In genomic region chr2:178089586-178089985, GRCm38 (mm10) we compare ENCODE assay signal across 24 mouse cellular contexts. TPM values are rescaled to one million over a fixed set of nuclear protein-coding genes. Genes with fewer than 3 reads are reported as not detected.
"Had no signal": no experiment of that assay in that cellular context is flagged by ENCODE, and none has a peak within 500 bp of the region (broad histone marks: within the 10 kb centered on the region; RNA-seq: fewer than 3 reads in every experiment).

No protein-coding gene starts in this region.

- H3K27ac ChIP-seq: embryonic facial prominence, embryonic 10.5 days; embryonic facial prominence, embryonic 12.5 days; embryonic facial prominence, embryonic 13.5 days; embryonic facial prominence, embryonic 15.5 days; forebrain, embryonic 10.5 days; forebrain, embryonic 12.5 days; forebrain, embryonic 13.5 days; forebrain, embryonic 15.5 days; gastrocnemius, adult 2 months; heart, adult 2 months; heart, embryonic 10.5 days had no signal

- DNase-seq: cerebellum, adult 9-11 months; cerebellum, postnatal 10 days; cerebellum, postnatal 14 days; cerebellum, postnatal 25 days; cerebellum, postnatal 36 days; embryo, embryonic 11 days; forebrain, postnatal 0 days; gastrocnemius, adult 2 months; gastrocnemius, postnatal 10 days; gastrocnemius, postnatal 14 days; gastrocnemius, postnatal 25 days; gastrocnemius, postnatal 36 days; heart, adult 18-20 months; heart, adult 2 months had no signal

- H3K27me3 ChIP-seq: embryonic facial prominence, embryonic 12.5 days; embryonic facial prominence, embryonic 13.5 days; embryonic facial prominence, embryonic 15.5 days; forebrain, embryonic 12.5 days; forebrain, embryonic 13.5 days; forebrain, embryonic 15.5 days had no signal

- H3K9me3 ChIP-seq: embryonic facial prominence, embryonic 10.5 days; embryonic facial prominence, embryonic 12.5 days; embryonic facial prominence, embryonic 13.5 days; embryonic facial prominence, embryonic 15.5 days; forebrain, embryonic 10.5 days; forebrain, embryonic 12.5 days; forebrain, embryonic 13.5 days; forebrain, embryonic 15.5 days; heart, embryonic 10.5 days had no signal

- H3K4me3 ChIP-seq: embryonic facial prominence, embryonic 10.5 days; embryonic facial prominence, embryonic 12.5 days; embryonic facial prominence, embryonic 13.5 days; embryonic facial prominence, embryonic 15.5 days; erythroblast, embryonic 14.5 days; forebrain, embryonic 10.5 days; forebrain, embryonic 12.5 days; forebrain, embryonic 13.5 days; forebrain, embryonic 15.5 days; gastrocnemius, adult 2 months; heart, adult 2 months; heart, embryonic 10.5 days had no signal

- H3K36me3 ChIP-seq: embryonic facial prominence, embryonic 10.5 days; embryonic facial prominence, embryonic 12.5 days; embryonic facial prominence, embryonic 13.5 days; embryonic facial prominence, embryonic 15.5 days; forebrain, embryonic 10.5 days; forebrain, embryonic 12.5 days; forebrain, embryonic 15.5 days; heart, embryonic 10.5 days had no signal

- H3K4me1 ChIP-seq: embryonic facial prominence, embryonic 10.5 days; embryonic facial prominence, embryonic 12.5 days; embryonic facial prominence, embryonic 13.5 days; embryonic facial prominence, embryonic 15.5 days; forebrain, embryonic 10.5 days; forebrain, embryonic 12.5 days; forebrain, embryonic 13.5 days; forebrain, embryonic 15.5 days; heart, embryonic 10.5 days had no signal

- H3K9ac ChIP-seq: embryonic facial prominence, embryonic 12.5 days; embryonic facial prominence, embryonic 13.5 days; embryonic facial prominence, embryonic 15.5 days; forebrain, embryonic 12.5 days; forebrain, embryonic 13.5 days; forebrain, embryonic 15.5 days; forebrain, postnatal 0 days had no signal

RNA-seq across cellular contexts. Expression of gene Zfp931, which starts 11.3 kb away (rescaled TPM):
- polyA plus RNA-seq: erythroblast, embryonic 14.5 days had no signal

RNA-seq across cellular contexts. Expression of gene Phactr3, which starts 29.2 kb away (rescaled TPM):
- polyA plus RNA-seq: erythroblast, embryonic 14.5 days had no signal
